Comparison of ENCODE assay signal across 8 mouse cellular contexts in the genomic region with DNA sequence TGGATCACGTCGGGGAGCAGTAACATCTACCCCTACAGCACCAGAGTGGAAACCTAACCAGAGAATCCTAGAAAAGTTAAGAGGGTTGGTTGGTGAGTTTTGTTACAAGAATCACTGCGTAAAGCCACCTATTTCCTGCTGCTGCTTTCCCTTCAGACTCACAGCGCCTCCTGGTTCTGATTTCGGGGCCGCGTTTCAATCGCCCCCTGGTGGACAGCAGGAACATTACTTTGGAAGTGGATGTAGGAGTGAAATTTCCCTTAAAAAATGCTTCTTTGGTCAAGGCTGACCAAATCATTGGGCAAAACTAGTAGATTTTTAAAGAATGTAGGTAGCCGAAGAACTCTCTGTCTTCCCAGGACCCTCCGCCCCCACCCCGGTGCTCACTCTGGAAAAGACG.
DNase-seq lines count a peak whose midpoint lies in the region; ATAC-seq and TF ChIP-seq lines count a peak whose summit lies in the region.

No protein-coding gene starts in this region.

- peak overlapping the region; percentile 47; the same call in 1 of the 2 replicates for H3K27ac ChIP-seq in heart, embryonic 10.5 days
- no peak overlapping the region for H3K27ac ChIP-seq in kidney, postnatal 0 days

- H3K36me3 ChIP-seq in heart, embryonic 10.5 days = no peaks in the 10 kb centered on the region
- no peaks in the 10 kb centered on the region for H3K36me3 ChIP-seq in kidney, postnatal 0 days (ENCODE audit: insufficient read depth, low read length)

- peak; percentile 99 for TF ChIP-seq CTCF in kidney, postnatal 0 days (IDR thresholded peaks at IDR 0.05; ENCODE audit: low read depth)
- peak; percentile 82 for TF ChIP-seq CTCF in lung, adult 2 months (IDR thresholded peaks at IDR 0.05; ENCODE audit: insufficient read depth, low read length)

- ATAC-seq in CD4-positive, CD25-positive, alpha-beta regulatory T cell, adult 4 months = peak; percentile 94
- ATAC-seq in kidney, postnatal 0 days (replicated peaks; ENCODE audit: low FRiP score, low read depth) = no peak
- ATAC-seq in neutrophil, adult 5-6 weeks (ENCODE audit: extremely low read depth, insufficient number of reproducible peaks, low FRiP score, poor library complexity, severe bottlenecking) = peak; percentile 67; the same call in 1 of the 2 replicates

- no peak overlapping the region for H3K9ac ChIP-seq in kidney, postnatal 0 days (ENCODE audit: low read depth, low read length)

- 0 out of 2 replicates have a peak, but pooled peaks cover 9% of the 10 kb centered on the region for H3K4me1 ChIP-seq in heart, embryonic 10.5 days
- H3K4me1 ChIP-seq in kidney, postnatal 0 days (replicated peaks; ENCODE audit: insufficient read depth, low read length) = no peaks in the 10 kb centered on the region
- no peaks in the 10 kb centered on the region for H3K4me1 ChIP-seq in lung, adult 2 months (ENCODE audit: control insufficient read depth, insufficient read depth, low read length)

- peak; percentile 82 for DNase-seq in adrenal gland, postnatal 10 days
- DNase-seq in embryo, embryonic 9.5 days (ENCODE audit: extremely low spot score) = peak; percentile 66
- DNase-seq in heart, embryonic 10.5 days (ENCODE audit: low spot score) = peak; percentile 81
- DNase-seq in kidney, postnatal 0 days (ENCODE audit: low spot score) = peak; percentile 91
- DNase-seq in lung, adult 2 months = peak; percentile 41
- peak; percentile 13 to 42 for DNase-seq in thymus, adult 18-20 months

- H3K4me2 ChIP-seq in kidney, postnatal 0 days (ENCODE audit: low read length) = peak overlapping the region; percentile 28; the same call in 1 of the 2 replicates

- H3K9me3 ChIP-seq in heart, embryonic 10.5 days = no peaks in the 10 kb centered on the region
- no peaks in the 10 kb centered on the region for H3K9me3 ChIP-seq in kidney, postnatal 0 days (replicated peaks; ENCODE audit: low read length)

- no peaks in the 10 kb centered on the region for H3K27me3 ChIP-seq in heart, embryonic 10.5 days (ENCODE audit: insufficient read depth, poor library complexity, severe bottlenecking)
- H3K27me3 ChIP-seq in kidney, postnatal 0 days (ENCODE audit: insufficient read depth, low read length) = no peaks in the 10 kb centered on the region

- no peak for TF ChIP-seq POLR2A in lung, adult 2 months (IDR thresholded peaks at IDR 0.05; ENCODE audit: borderline replicate concordance, extremely low read depth, low read depth, low read length)

- 23% methylated on average over 12 of the region's 12 CpGs for WGBS in heart, embryonic 10.5 days
- 27% methylated on average over 12 of the region's 12 CpGs for WGBS in kidney, postnatal 0 days
- WGBS in lung, adult 2 months = 22% methylated on average over 12 of the region's 12 CpGs

- H3K4me3 ChIP-seq in heart, embryonic 10.5 days = peak overlapping the region; percentile 18; the same call in 1 of the 2 replicates
- H3K4me3 ChIP-seq in kidney, postnatal 0 days (replicated peaks; ENCODE audit: low read depth, low read length) = no peak overlapping the region
- no peak overlapping the region for H3K4me3 ChIP-seq in lung, adult 2 months (replicated peaks; ENCODE audit: extremely low read depth, low read depth, low read length)

Comparison
In these comparisons a context has a peak if more than half of its experiments do, and no peak if none do; other contexts are left out.
1. DNase-seq: peak in every context shown above with its lines; median percentile 91 in kidney, postnatal 0 days; 82 in adrenal gland, postnatal 10 days; 81 in heart, embryonic 10.5 days; 66 in embryo, embryonic 9.5 days; 41 in lung, adult 2 months; 28 in thymus, adult 18-20 months.